Mouse (Mus musculus) midbrain, embryonic 11.5 days (tissue): ENCODE measurements around the gene Ccdc136. TPM values are rescaled to one million over a fixed set of nuclear protein-coding genes. Genes with fewer than 3 reads are reported as not detected.

ENCODE experiments used
- ATAC-seq: fragments of 200-750 bp; cut with Nextera tagmentation; 2 replicates; pipeline ENCODE4 v1.8.0; 2017; ENCODE audit warnings: moderate TSS enrichment, moderate library complexity; ENCODE audit not compliant: low FRiP score
- DNase-seq: peaks from one replicate; pipeline ENCODE4 v3.0.0; 2015; ENCODE audit warnings: low spot score; ENCODE audit errors: missing footprints
- H3K27ac ChIP-seq: fragments of 300-500 bp; sonication (generic); 2 replicates; pipeline ENCODE4 v1.5.1; 2014; ENCODE audit warnings: low read depth, low read length
- H3K27me3 ChIP-seq: fragments of 300-500 bp; sonication (generic); 2 replicates; pipeline ENCODE4 v1.6.1; 2014; ENCODE audit warnings: mild to moderate bottlenecking, low read length, moderate library complexity, mixed read lengths; ENCODE audit not compliant: control insufficient read depth, insufficient read depth
- H3K36me3 ChIP-seq: fragments of 300-500 bp; sonication (generic); 2 replicates; pipeline ENCODE4 v1.6.1; 2014; ENCODE audit warnings: mild to moderate bottlenecking, low read length, moderate library complexity, mixed read lengths; ENCODE audit not compliant: control insufficient read depth, insufficient read depth
- H3K4me1 ChIP-seq: fragments of 300-500 bp; sonication (generic); 2 replicates; pipeline ENCODE4 v1.6.1; 2014; ENCODE audit warnings: low read length; ENCODE audit not compliant: control insufficient read depth, insufficient read depth
- H3K4me2 ChIP-seq: fragments of 300-500 bp; sonication (generic); 2 replicates; pipeline ENCODE4 v1.6.1; 2014; ENCODE audit warnings: mild to moderate bottlenecking, moderate library complexity
- H3K4me3 ChIP-seq: fragments of 300-500 bp; sonication (generic); 2 replicates; pipeline ENCODE4 v1.5.1; 2014; ENCODE audit warnings: low read depth, low read length
- H3K9ac ChIP-seq: fragments of 300-500 bp; sonication (generic); 2 replicates; pipeline ENCODE4 v1.6.1; 2014; ENCODE audit warnings: low read length
- H3K9me3 ChIP-seq: fragments of 300-500 bp; sonication (generic); 2 replicates; pipeline ENCODE4 v1.6.1; 2016; ENCODE audit warnings: low read length; ENCODE audit not compliant: control insufficient read depth
- WGBS: fragments of 180-500 bp; shearing (Covaris S2); extraction: QIAGEN DNeasy Blood & Tissue Kit; methylation state at CpG from one replicate; pipeline ENCODE4 v1.1.7; 2014; 5-methylcytosine and 5-hydroxymethylcytosine counted together
- polyA plus RNA-seq: library from polyadenylated mRNA; unstranded; fragments of >200 nt; fragmentation: Nextera tagmentation; extraction: Ambion mirVana; gene quantifications from 2 replicates; pipeline ENCODE4 v1.2.1, GENCODE M21; 2014

Ccdc136 gene
- polyA plus RNA-seq, 1 experiment from 2014 or later: 20.5 TPM

DNA sequence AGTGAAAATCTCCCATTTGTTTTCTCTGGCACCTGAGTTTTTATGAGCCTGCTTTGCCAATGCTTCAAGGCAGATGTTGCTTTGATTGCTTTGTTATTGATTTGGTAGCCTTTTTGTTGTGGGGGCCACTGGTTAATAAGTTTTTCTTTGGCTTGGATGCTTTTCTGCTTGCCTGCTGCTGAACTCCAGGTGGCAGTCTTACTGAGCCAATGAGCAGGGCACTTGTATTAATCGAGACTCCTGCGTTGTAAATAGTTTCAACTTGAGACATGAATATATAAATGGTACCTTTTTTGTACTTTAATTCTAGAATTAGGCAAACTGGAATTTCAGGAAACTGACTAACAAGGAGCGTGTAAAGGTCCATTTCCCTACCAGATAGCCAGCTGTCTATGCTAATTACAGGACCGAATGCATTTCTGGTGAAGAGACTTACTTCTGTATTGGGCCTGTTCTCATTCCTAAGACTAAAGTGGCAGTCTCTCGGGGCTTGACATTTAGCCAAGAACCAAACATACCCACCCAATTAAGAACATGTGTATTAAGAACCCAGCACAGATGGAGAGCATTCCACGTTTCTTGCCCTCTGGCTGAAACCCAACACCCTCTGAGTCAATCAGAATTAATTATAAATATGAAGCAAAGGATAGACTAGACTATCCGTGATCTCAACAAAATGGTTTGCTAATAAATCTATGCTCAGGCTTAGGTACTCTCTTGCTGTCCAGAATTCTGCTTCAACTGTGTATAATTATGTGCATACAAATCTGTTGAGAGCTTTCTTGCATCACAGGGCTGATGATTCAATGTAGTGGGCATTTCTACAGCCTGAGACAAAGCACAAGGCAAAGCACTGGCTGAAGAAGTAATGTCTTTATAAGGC is 33.6 kb upstream of the Ccdc136 start:
- no peak overlapping the region for H3K27ac ChIP-seq
- WGBS: 78% methylated on average over 7 of the region's 7 CpGs
- no peak overlapping the region for H3K4me2 ChIP-seq
- DNase-seq (no peak), ATAC-seq (no peak)
- H3K36me3 ChIP-seq: peaks cover 5% of the 10 kb centered on the region
- H3K9ac ChIP-seq: no peak overlapping the region
- no peak overlapping the region for H3K4me3 ChIP-seq
- no peaks in the 10 kb centered on the region for H3K27me3 ChIP-seq
- H3K4me1 ChIP-seq: no peaks in the 10 kb centered on the region
- H3K9me3 ChIP-seq: no peaks in the 10 kb centered on the region

DNA sequence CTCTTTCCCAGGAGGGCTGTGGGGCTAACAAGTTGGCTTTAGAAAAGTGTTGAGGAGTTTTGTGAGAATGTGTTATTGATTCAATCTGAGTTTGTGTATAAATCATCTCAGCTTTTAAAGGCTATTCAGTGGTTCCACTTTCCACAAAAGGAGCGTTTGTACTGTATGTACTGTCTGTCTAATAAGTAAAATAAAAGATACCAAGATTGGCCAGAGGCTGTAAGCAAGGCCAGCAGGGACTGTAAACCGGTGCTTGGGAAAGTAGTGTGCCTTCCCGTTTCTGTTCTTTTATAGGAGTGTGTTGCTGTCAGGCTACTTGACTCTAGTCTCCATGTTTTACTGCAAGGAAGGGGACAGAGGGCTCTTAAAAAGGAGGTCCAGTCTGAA is 33.0 kb upstream of the Ccdc136 start:
- ATAC-seq (no peak), DNase-seq (no peak)
- no peak overlapping the region for H3K9ac ChIP-seq
- H3K4me3 ChIP-seq: no peak overlapping the region
- no peaks in the 10 kb centered on the region for H3K9me3 ChIP-seq
- no peak overlapping the region for H3K27ac ChIP-seq
- no peaks in the 10 kb centered on the region for H3K4me1 ChIP-seq
- 91% methylated on average over 3 of the region's 3 CpGs for WGBS
- H3K36me3 ChIP-seq: peaks cover 4% of the 10 kb centered on the region; the same call in 1 of the 2 replicates
- no peaks in the 10 kb centered on the region for H3K27me3 ChIP-seq
- H3K4me2 ChIP-seq: no peak overlapping the region

DNA sequence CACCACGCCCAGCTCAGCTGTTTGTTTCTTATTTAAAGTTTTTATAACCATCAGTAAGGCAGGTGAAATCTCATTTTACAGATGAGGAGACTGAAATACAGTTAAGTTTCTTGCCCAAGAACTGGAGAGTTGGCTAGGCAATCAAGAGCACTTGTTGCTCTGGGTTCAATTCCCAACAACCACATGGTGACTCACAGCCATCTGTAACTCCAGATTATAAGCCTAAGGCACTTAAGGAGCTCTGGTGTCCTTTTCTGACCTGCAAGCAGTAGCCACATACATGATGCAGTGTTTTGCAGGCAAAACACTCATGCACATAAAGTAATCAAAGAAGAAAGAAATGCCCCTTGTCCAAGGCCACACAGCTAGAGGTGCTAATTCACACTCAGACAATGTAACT is 30.8 kb upstream of the Ccdc136 start:
- Histone ChIP-seq H3K27me3 (no peaks in the 10 kb centered on the region), H3K4me3 (no peak overlapping the region), H3K4me1 (no peaks in the 10 kb centered on the region), H3K9me3 (no peaks in the 10 kb centered on the region), H3K4me2 (no peak overlapping the region), H3K27ac (no peak overlapping the region), H3K36me3 (peaks cover 4% of the 10 kb centered on the region), H3K9ac (no peak overlapping the region)
- DNase-seq: no peak
- no peak for ATAC-seq
- 96% methylated on average over 1 of the region's 1 CpGs for WGBS

DNA sequence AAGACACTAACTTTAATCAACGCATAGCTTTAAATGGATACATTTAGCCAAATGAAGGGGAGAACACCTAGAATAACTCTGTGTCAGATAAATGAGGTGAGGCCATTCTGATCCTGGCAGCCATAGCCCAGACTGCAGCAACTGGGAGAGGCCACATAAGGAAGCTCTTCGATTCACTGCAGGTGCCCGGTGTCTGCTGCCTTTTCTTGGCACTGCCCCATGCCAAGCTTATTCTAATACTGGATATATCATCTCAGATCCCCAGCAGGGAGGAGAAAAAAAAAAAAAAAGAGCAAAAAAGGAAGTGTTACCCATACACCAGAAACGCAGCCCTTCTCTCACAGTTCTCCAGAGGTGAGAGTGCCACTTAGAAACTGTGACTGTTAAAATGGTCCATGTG is 18.7 kb upstream of the Ccdc136 start:
- H3K4me3 ChIP-seq: no peak overlapping the region
- H3K27me3 ChIP-seq: no peaks in the 10 kb centered on the region
- H3K36me3 ChIP-seq: peaks cover 10% of the 10 kb centered on the region
- WGBS: 92% methylated on average over 4 of the region's 4 CpGs
- no peaks in the 10 kb centered on the region for H3K9me3 ChIP-seq
- DNase-seq: no peak
- no peak overlapping the region for H3K9ac ChIP-seq
- H3K27ac ChIP-seq: no peak overlapping the region
- no peaks in the 10 kb centered on the region for H3K4me1 ChIP-seq
- ATAC-seq: no peak
- no peak overlapping the region for H3K4me2 ChIP-seq

DNA sequence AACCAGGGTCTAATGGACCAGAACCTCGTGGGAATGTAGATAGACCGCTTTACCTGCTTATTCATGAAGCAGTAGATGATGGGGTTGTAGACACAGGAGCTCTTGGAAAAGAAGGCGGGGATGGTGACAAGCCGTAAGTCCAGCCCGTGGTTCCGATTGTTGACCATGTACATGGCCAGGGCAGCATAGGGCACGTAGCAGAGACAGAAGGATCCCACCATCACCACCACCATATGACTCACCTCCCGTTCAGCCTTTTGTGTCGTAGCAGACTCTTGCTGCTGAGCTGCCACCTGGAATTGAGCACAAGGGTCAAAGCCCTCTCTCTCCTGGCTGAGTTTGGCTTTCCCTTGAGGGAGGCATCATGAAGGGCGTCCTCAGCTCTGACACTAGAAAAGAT is 17.4 kb upstream of the Ccdc136 start:
- H3K36me3 ChIP-seq: peaks cover 8% of the 10 kb centered on the region
- no peak for ATAC-seq
- WGBS: 93% methylated on average over 10 of the region's 10 CpGs

DNA sequence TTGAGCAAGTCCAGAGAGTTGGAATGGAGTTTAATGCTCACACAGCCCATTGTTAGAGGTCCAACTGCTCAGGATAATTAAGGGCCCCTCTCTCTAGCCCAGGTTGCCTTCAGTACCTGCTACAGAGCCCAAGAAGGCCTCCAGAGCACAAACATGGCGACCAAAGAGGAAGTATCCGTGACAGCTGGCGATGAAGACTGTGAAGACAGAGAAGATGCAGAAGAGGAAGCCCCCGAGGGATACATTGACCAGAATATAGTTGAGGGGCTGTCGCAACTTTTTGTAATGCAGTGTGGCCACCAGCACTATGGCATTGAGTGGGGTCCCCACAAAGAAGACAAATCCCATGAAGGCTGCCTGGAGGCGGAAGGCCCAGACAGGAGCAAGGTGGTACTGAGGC is 16.2 kb upstream of the Ccdc136 start:
- ATAC-seq (no peak), DNase-seq (no peak)
- 88% methylated on average over 6 of the region's 6 CpGs for WGBS
- Histone ChIP-seq H3K4me1 (no peaks in the 10 kb centered on the region), H3K27me3 (no peaks in the 10 kb centered on the region), H3K4me3 (no peak overlapping the region), H3K36me3 (peaks cover 8% of the 10 kb centered on the region), H3K9me3 (no peaks in the 10 kb centered on the region), H3K9ac (no peak overlapping the region), H3K27ac (no peak overlapping the region), H3K4me2 (no peak overlapping the region)

More for the DNA sequence above, 17.4 kb upstream of the Ccdc136 start:
- H3K9me3 ChIP-seq: no peaks in the 10 kb centered on the region
- no peak overlapping the region for H3K4me2 ChIP-seq
- DNase-seq: no peak
- no peak overlapping the region for H3K4me3 ChIP-seq
- no peak overlapping the region for H3K27ac ChIP-seq
- H3K4me1 ChIP-seq: no peaks in the 10 kb centered on the region
- no peak overlapping the region for H3K9ac ChIP-seq
- H3K27me3 ChIP-seq: no peaks in the 10 kb centered on the region

DNA sequence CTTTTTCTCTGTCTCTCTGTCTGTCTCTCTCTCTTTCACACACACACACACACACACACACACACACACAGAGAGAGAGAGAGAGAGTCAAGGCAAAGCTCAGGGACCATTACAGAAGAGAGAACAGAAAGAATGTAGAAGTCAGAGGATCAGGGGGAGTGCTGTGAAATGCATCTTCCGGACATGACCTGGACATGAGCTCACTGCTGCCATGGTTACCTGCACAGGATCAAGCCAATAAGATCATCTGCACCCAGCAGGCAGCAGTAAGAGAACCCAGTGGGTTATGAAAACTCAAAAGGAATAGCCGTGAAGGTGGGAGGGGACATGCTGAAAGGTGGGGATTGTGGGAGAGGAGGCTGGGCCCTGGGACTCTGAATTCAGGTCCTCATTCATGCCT is 13.7 kb upstream of the Ccdc136 start:
- DNase-seq (no peak), ATAC-seq (no peak)
- H3K36me3 ChIP-seq: no peaks in the 10 kb centered on the region
- H3K9me3 ChIP-seq: no peaks in the 10 kb centered on the region
- no peak overlapping the region for H3K27ac ChIP-seq
- H3K4me1 ChIP-seq: no peaks in the 10 kb centered on the region
- WGBS: 41% methylated on average over 2 of the region's 2 CpGs
- no peak overlapping the region for H3K4me2 ChIP-seq
- H3K9ac ChIP-seq: no peak overlapping the region
- H3K4me3 ChIP-seq: no peak overlapping the region
- H3K27me3 ChIP-seq: no peaks in the 10 kb centered on the region

DNA sequence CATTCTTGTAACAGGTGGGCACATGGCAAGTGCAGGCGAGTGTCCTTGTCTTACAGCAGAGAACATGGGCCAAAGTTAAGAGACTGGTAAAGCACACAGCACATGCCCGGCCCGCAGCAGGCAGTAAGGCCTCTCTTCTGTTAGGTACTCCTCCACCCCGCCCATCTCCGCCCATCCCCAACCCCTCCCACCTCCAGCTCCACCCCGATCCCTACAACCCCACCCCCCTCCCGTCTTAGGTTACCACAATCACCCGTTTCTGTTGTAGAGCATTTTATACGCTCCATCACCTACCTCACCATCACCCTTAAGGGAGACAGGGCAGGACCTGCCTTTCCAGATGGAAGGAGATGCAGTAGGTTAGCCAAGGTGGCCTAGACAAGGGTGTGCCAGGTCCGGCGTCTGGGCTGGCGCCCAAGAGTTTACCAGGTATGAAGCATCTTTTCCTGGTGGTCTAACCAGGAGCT is 8.0 kb upstream of the Ccdc136 start, which contains the start of gene Opn1sw:
TSS of gene Opn1sw (minus strand) at position 417 of the 467 bp plus-strand sequence.
- H3K27me3 ChIP-seq: 0 out of 2 replicates have a peak, but pooled peaks cover 2% of the 10 kb centered on the region
- H3K4me2 ChIP-seq: 0 out of 2 replicates have a peak within 1 kb of the TSS, but pooled peaks have one; percentile 13
- 0 out of 2 replicates have a peak, but pooled peaks cover 4% of the 10 kb centered on the region for H3K4me1 ChIP-seq
- DNase-seq (no peak), ATAC-seq (no peak)
- 3% methylated on average over 12 of the region's 12 CpGs for WGBS
- no peaks in the 10 kb centered on the region for H3K36me3 ChIP-seq
- no peak within 1 kb of the TSS for H3K4me3 ChIP-seq
- H3K9me3 ChIP-seq: no peaks in the 10 kb centered on the region
- H3K9ac ChIP-seq: no peak within 1 kb of the TSS
- no peak within 1 kb of the TSS for H3K27ac ChIP-seq

DNA sequence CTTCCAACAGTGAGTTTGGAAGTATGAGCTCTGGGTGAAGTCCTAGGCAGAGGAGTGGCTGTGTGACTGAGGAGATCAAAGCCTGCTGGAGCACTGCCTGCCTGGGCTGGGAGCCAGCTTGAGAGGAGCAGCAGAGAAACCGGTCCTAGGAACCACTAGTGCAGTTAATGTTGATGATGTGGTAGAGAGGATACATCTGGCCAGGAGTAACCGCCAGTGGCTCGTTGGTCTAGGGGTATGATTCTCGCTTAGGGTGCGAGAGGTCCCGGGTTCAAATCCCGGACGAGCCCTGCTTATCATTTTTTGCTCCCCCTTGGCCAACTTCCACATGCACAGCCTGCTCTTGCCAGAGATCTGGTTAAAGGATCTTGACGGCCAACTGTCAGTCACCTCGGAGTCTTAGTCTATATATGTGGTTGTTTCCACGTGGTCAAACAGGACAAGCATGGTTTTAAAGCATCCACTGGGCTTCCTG is 7.5 kb upstream of the Ccdc136 start:
- ATAC-seq: no peak
- no peak overlapping the region for H3K4me3 ChIP-seq
- 0 out of 2 replicates have a peak overlapping the region, but pooled peaks have one; percentile 13 for H3K4me2 ChIP-seq
- no peaks in the 10 kb centered on the region for H3K36me3 ChIP-seq
- no peak overlapping the region for H3K27ac ChIP-seq
- DNase-seq: no peak
- H3K9me3 ChIP-seq: no peaks in the 10 kb centered on the region
- H3K4me1 ChIP-seq: 0 out of 2 replicates have a peak, but pooled peaks cover 4% of the 10 kb centered on the region
- no peak overlapping the region for H3K9ac ChIP-seq
- 0 out of 2 replicates have a peak, but pooled peaks cover 2% of the 10 kb centered on the region for H3K27me3 ChIP-seq
- WGBS: 15% methylated on average over 11 of the region's 11 CpGs
